Mouse (Mus musculus) heart, embryonic 14.5 days (tissue): ENCODE measurements around the gene Nrl. TPM values are rescaled to one million over a fixed set of nuclear protein-coding genes. Genes with fewer than 3 reads are reported as not detected.

Experiments
- ATAC-seq: fragments of 200-750 bp; cut with Nextera tagmentation; 2 replicates; pipeline ENCODE4 v1.8.0; 2017; ENCODE audit warnings: low read depth, moderate TSS enrichment; ENCODE audit not compliant: insufficient number of reproducible peaks, insufficient read depth, low FRiP score
- H3K27ac ChIP-seq, 2 experiments: fragments of 200-500 bp in 1 of 2; fragments of 300-500 bp in 1 of 2; sonication (generic) in 1 of 2; replicated peaks in 1 of 2; 2 replicates each; pipeline ENCODE4 v1.5.1; 2012 to 2014; ENCODE audit warnings: low read depth in 2 of 2, low read length in 2 of 2, control low read depth in 1 of 2, mild to moderate bottlenecking in 1 of 2, mixed read lengths in 1 of 2; ENCODE audit not compliant: control insufficient read depth in 1 of 2, insufficient read depth in 1 of 2
- H3K27me3 ChIP-seq: fragments of 300-500 bp; sonication (generic); 2 replicates; pipeline ENCODE4 v1.6.1; 2014; ENCODE audit warnings: mild to moderate bottlenecking, low read length, control low read depth; ENCODE audit not compliant: control insufficient read depth, insufficient read depth
- H3K36me3 ChIP-seq: fragments of 300-500 bp; sonication (generic); 2 replicates; pipeline ENCODE4 v1.6.1; 2014; ENCODE audit warnings: mild to moderate bottlenecking, control low read depth, low read length, mixed read lengths; ENCODE audit not compliant: control insufficient read depth, insufficient read depth
- H3K4me1 ChIP-seq, 2 experiments: fragments of 200-500 bp in 1 of 2; fragments of 300-500 bp in 1 of 2; sonication (generic) in 1 of 2; 2 replicates each; pipeline ENCODE4 v1.6.1; 2012 to 2014; ENCODE audit warnings: low read length in 2 of 2, control low read depth in 1 of 2, mixed read lengths in 1 of 2; ENCODE audit not compliant: control insufficient read depth in 2 of 2, insufficient read depth in 2 of 2
- H3K4me2 ChIP-seq: fragments of 300-500 bp; sonication (generic); 2 replicates; pipeline ENCODE4 v1.6.1; 2014; ENCODE audit warnings: mild to moderate bottlenecking, low read length
- H3K4me3 ChIP-seq, 2 experiments: fragments of 200-500 bp in 1 of 2; fragments of 300-500 bp in 1 of 2; sonication (generic) in 1 of 2; 2 replicates each; pipeline ENCODE4 v1.5.1; 2012 to 2014; ENCODE audit warnings: low read length in 2 of 2, mild to moderate bottlenecking in 2 of 2, control low read depth in 1 of 2, low read depth in 1 of 2, moderate library complexity in 1 of 2; ENCODE audit not compliant: control insufficient read depth in 1 of 2, insufficient read depth in 1 of 2
- H3K9ac ChIP-seq: fragments of 300-500 bp; sonication (generic); 2 replicates; pipeline ENCODE4 v1.6.1; 2014; ENCODE audit warnings: mild to moderate bottlenecking, low read length
- H3K9me3 ChIP-seq: fragments of 300-500 bp; sonication (generic); 2 replicates; pipeline ENCODE4 v1.6.1; 2016; ENCODE audit warnings: low read length, control low read depth; ENCODE audit not compliant: control insufficient read depth
- WGBS: fragments of 180-500 bp; shearing (Covaris S2); extraction: QIAGEN DNeasy Blood & Tissue Kit; methylation state at CpG from one replicate; pipeline ENCODE4 v1.1.7; 2014; 5-methylcytosine and 5-hydroxymethylcytosine counted together
- polyA plus RNA-seq: library from polyadenylated mRNA; unstranded; fragments of >200 nt; fragmentation: Nextera tagmentation; extraction: Ambion mirVana; gene quantifications from 2 replicates; pipeline ENCODE4 v1.2.1, GENCODE M21; 2014

The Nrl gene
- polyA plus RNA-seq, 1 experiment from 2014 or later, result not detected

- Histone ChIP-seq H3K9ac (no peak overlapping the region), H3K4me2 (no peak overlapping the region), H3K27me3 (0 out of 2 replicates have a peak, but pooled peaks cover 4% of the 10 kb centered on the region), H3K36me3 (no peaks in the 10 kb centered on the region), H3K4me3 (no peak overlapping the region), H3K4me1 (no peaks in the 10 kb centered on the region), H3K9me3 (no peaks in the 10 kb centered on the region), H3K27ac (no peak overlapping the region)
- WGBS, result 88% methylated on average over 6 of the region's 6 CpGs
- no peak for ATAC-seq
These were observed 55.0 kb downstream of the Nrl start for GRCm38 (mm10) chr14:55469821-55470220.

- 76% methylated on average over 2 of the region's 2 CpGs for WGBS
- ATAC-seq, result no peak
- 0 out of 2 replicates have a peak, but pooled peaks cover 4% of the 10 kb centered on the region for H3K27me3 ChIP-seq
- no peak overlapping the region for H3K9ac ChIP-seq
- H3K4me1 ChIP-seq, result no peaks in the 10 kb centered on the region
- H3K4me2 ChIP-seq, result no peak overlapping the region
- H3K9me3 ChIP-seq, result no peaks in the 10 kb centered on the region
- H3K4me3 ChIP-seq, result no peak overlapping the region
- no peak overlapping the region for H3K27ac ChIP-seq
- no peaks in the 10 kb centered on the region for H3K36me3 ChIP-seq
These were observed 55.7 kb downstream of the Nrl start for GRCm38 (mm10) chr14:55469041-55469440.

Other genes with a start within 250 kb of the Nrl start
- gene Dhrs4, start 46.2 kb downstream of the Nrl start, polyA plus RNA-seq, result 43.4 and 54.1 TPM in 2 replicates
- 1.6 and 2.9 TPM in 2 replicates for gene Carmil3, start 34.3 kb downstream of the Nrl start, polyA plus RNA-seq
- gene Cpne6, start 14.5 kb downstream of the Nrl start, polyA plus RNA-seq, result 0.12 and 0.36 TPM in 2 replicates
- gene Pck2, start 15.3 kb upstream of the Nrl start, polyA plus RNA-seq, result 35.1 TPM in 2 replicates
- gene Dcaf11, start 35.0 kb upstream of the Nrl start, polyA plus RNA-seq, result 68.1 and 74.1 TPM in 2 replicates
- gene A730061H03Rik, start 35.4 kb upstream of the Nrl start, polyA plus RNA-seq, result not detected in 2 replicates
- 97.6 and 102 TPM in 2 replicates for gene Fitm1, start 50.6 kb upstream of the Nrl start, polyA plus RNA-seq
- gene Psme1, start 53.1 kb upstream of the Nrl start, polyA plus RNA-seq, result 224 and 250 TPM in 2 replicates
- 22.6 and 22.7 TPM in 2 replicates for gene Emc9, start 60.3 kb upstream of the Nrl start, polyA plus RNA-seq
- gene Psme2, start 66.1 kb upstream of the Nrl start, polyA plus RNA-seq, result 225 and 229 TPM in 2 replicates
- gene Rnf31, start 66.7 kb upstream of the Nrl start, polyA plus RNA-seq, result 12.7 and 13.1 TPM in 2 replicates
- gene Irf9, start 78.6 kb upstream of the Nrl start, polyA plus RNA-seq, result 9.8 and 10.1 TPM in 2 replicates
- 7.1 and 10.2 TPM in 2 replicates for gene Rec8, start 93.1 kb upstream of the Nrl start, polyA plus RNA-seq
- 65.7 and 68.4 TPM in 2 replicates for gene Ipo4, start 111.0 kb upstream of the Nrl start, polyA plus RNA-seq
- gene Gm49378, start 112.9 kb upstream of the Nrl start, polyA plus RNA-seq, result 1.8 and 2.5 TPM in 2 replicates
- gene Tm9sf1, start 118.8 kb upstream of the Nrl start, polyA plus RNA-seq, result 86.6 and 90.0 TPM in 2 replicates
- 0.35 and 0.46 TPM in 2 replicates for gene Tssk4, start 125.2 kb upstream of the Nrl start, polyA plus RNA-seq
- 99.2 and 100 TPM in 2 replicates for gene Mdp1, start 135.5 kb upstream of the Nrl start, polyA plus RNA-seq
- gene Gmpr2, start 147.0 kb upstream of the Nrl start, polyA plus RNA-seq, result 40.6 and 40.9 TPM in 2 replicates
- 511 and 563 TPM in 2 replicates for gene Nedd8, start 147.1 kb upstream of the Nrl start, polyA plus RNA-seq
- gene Tinf2, start 156.8 kb upstream of the Nrl start, polyA plus RNA-seq, result 28.7 and 31.6 TPM in 2 replicates
- 0.13 and 0.14 TPM in 2 replicates for gene Tgm1, start 188.9 kb upstream of the Nrl start, polyA plus RNA-seq
- 20.1 and 20.5 TPM in 2 replicates for gene Rabggta, start 197.3 kb upstream of the Nrl start, polyA plus RNA-seq
- 59.8 and 70.6 TPM in 2 replicates for gene Dhrs1, start 220.7 kb upstream of the Nrl start, polyA plus RNA-seq
- 21.3 and 25.2 TPM in 2 replicates for gene Nop9, start 220.7 kb upstream of the Nrl start, polyA plus RNA-seq
- 1.5 and 1.6 TPM in 2 replicates for gene Cideb, start 233.5 kb upstream of the Nrl start, polyA plus RNA-seq
- 0.24 and 0.27 TPM in 2 replicates for gene Ltb4r2, start 236.4 kb upstream of the Nrl start, polyA plus RNA-seq
- gene Ltb4r1, start 241.0 kb upstream of the Nrl start, polyA plus RNA-seq, result 0.28 and 0.62 TPM in 2 replicates